Mouse (Mus musculus): ENCODE results near the gene S100a8.

Gene S100a8

DNA sequence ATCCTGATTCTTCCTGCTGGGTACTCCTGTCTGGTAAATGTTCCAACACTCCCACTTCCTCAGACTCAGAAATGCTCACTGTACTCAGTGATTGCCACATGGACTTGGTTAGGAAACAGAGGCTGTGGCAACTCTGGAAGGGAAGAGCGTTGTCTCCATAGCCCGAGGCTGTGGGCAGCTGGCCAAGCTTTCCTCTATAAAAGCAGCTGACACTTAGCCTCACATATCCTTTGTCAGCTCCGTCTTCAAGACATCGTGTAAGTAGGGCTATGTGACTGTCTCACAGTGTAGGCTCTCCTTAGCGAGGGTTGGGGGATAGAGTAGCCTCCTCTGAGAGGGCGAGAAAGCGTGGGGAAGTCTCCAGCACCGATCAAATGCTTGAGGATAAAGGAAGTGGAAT lies at the start of gene S100a8:
Gene S100a8 (plus strand): TSS at position 133 of the 400 bp plus-strand sequence.
- in situ Hi-C loops (cut with MboI, MseI), result loop anchor here (5.0 kb wide), 1 partner anchor 33 kb away; no protein-coding TSS in a partner anchor

DNA sequence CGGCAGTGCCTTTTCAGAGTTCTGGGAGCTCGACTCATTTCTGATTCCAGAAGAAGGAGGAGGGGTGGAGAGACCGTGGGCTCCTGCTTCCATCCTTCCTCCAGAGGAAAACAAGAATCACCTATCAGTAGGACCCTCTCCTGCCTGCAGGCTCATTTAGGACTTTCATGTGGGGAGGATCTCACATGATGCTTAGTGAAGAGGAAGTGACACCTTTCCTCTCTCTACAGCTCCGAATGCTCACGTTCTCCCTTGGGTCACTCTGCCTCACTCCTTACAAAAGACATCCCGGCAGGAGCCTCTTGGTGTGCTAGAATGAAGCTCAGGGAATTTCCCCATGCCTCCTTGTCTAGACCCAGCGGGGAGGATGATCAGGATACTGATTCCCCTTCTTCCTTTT lies 47.2 kb upstream of the S100a8 start:
- in situ Hi-C loops (cut with MboI, MseI), result loop anchor here (10.0 kb wide), 1 partner anchor 217 kb away; no protein-coding TSS in a partner anchor

- in situ Hi-C loops (cut with MboI, MseI), result loop anchor here (10.0 kb wide), 1 partner anchor 219 kb away; no protein-coding TSS in a partner anchor
Observed at GRCm38 (mm10) chr3:90623435-90624071, 45.2 kb upstream of the S100a8 start.

DNA sequence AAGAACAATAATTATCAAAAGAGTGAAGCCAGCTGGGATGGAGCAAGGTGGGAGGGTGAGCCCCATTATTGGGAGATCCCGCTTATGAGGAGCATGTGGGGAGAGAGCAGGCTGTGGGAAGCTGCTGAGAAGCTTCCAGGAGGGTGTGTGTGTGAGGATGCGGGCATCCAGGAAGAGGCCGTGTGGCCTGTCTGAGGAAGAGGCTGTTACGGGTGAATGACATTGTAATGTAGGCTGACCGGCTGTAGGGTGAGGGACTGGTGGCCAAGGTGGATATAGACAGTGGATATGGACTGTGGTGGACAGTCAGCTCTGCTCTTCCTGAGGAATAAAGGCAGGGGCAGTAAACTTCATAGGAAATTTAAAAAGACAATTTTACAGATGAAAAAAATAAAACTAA lies 43.3 kb upstream of the S100a8 start:
- in situ Hi-C loops (cut with MboI, MseI), result loop anchor here (10.0 kb wide), 1 partner anchor 221 kb away; no protein-coding TSS in a partner anchor

DNA sequence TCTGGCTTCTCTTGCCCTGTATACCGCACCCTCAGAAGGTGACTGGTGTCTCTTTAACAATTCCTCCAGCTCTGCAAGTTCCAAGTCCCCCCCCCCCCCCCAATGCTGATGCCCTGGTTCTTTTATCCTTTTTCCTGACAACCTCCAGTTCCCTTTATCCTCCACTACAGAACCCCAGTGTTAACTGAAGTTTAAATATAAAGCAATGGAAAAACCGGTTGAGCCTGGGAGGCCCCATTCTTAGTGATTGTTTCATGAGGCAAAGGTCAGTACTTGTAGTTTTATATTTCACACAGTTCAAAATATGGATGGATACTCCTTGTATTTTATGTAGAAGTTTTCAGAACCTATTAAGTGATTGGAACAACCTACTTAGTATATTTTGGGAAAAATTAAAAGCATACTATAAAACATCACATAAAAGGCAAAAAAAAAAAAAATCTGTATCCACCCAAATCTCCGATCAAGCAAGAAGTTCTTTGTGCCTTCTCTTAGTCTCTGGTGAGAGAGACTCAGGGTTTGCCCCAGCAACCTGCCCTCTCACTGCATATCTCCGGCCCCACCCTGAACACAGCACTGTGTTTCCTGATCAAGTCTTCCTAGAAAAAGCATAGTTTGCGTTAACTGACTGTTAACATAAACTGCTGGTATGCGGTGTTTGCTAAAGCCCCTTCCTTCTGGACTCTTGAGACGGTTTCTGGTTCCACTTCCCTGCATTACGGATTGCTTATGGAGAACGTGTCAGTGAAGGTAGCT lies 42.3 kb upstream of the S100a8 start:
- in situ Hi-C loops (cut with MboI, MseI), result loop anchor here (10.0 kb wide), 1 partner anchor 222 kb away; no protein-coding TSS in a partner anchor

- in situ Hi-C loops (cut with MboI, MseI), result loop anchor here (10.0 kb wide), 1 partner anchor 223 kb away; no protein-coding TSS in a partner anchor
Observed at GRCm38 (mm10) chr3:90627366-90627765, 41.4 kb upstream of the S100a8 start.

DNA sequence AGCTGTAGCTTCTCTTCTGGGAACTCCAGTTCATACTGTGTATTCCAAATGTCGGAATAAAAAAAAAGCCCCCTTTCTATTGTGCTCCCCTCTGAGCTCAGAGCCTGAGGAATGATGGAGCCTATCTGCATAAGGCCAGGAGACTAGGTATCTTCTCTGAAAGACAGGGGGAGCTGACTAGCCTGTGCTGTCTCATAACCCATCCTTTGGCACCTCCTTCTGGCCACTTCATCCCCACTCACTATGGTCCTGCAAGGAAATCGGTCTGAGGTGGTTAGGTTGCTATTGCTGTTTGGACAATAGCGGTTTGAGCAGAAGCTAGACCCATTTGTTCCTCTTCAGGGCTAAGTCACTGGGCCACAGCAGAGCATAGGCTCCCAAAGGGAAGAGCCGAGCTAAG lies 41.0 kb upstream of the S100a8 start:
- in situ Hi-C loops (cut with MboI, MseI), result loop anchor here (10.0 kb wide), 1 partner anchor 223 kb away; no protein-coding TSS in a partner anchor

- in situ Hi-C loops (cut with MboI, MseI), result loop anchor here (10.0 kb wide), 1 partner anchor 224 kb away; no protein-coding TSS in a partner anchor
Observed at GRCm38 (mm10) chr3:90629298-90629697, 39.5 kb upstream of the S100a8 start.

- in situ Hi-C loops (cut with MboI, MseI), result no loop called here
Observed at GRCm38 (mm10) chr3:90631984-90632383, 36.8 kb upstream of the S100a8 start.

GRCm38 (mm10) chr3:90638511-90639275 lies 30.1 kb upstream of the S100a8 start:
- in situ Hi-C loops (cut with MboI, MseI), result no loop called here

GRCm38 (mm10) chr3:90639511-90640154 lies 29.1 kb upstream of the S100a8 start:
- in situ Hi-C loops (cut with MboI, MseI), result loop anchor here (10.0 kb wide), 1 partner anchor 125 kb away; the partner anchor contains the start of genes S100a1 and S100a13

DNA sequence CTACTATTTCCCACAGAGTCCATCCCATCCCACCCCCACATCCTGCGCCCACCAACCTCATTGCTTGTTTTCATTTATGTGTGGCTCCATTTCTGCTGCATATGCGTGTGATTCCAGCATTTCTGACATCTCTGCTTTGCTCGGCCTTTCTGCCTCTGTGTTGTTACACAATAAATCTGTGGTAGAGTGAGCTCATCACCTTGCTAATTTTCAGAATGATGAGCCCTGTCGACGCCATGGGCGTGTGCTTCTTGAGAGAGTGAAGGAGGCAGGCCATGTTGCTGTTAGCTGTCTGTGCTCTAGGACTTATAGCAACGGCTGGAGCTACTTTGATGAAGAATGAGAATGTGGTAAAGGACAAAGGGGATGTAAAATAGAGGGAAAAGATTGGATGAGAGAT lies 27.8 kb upstream of the S100a8 start:
- in situ Hi-C loops (cut with MboI, MseI), result loop anchor here (10.0 kb wide), 1 partner anchor 126 kb away; the partner anchor contains the start of genes S100a1 and S100a13

DNA sequence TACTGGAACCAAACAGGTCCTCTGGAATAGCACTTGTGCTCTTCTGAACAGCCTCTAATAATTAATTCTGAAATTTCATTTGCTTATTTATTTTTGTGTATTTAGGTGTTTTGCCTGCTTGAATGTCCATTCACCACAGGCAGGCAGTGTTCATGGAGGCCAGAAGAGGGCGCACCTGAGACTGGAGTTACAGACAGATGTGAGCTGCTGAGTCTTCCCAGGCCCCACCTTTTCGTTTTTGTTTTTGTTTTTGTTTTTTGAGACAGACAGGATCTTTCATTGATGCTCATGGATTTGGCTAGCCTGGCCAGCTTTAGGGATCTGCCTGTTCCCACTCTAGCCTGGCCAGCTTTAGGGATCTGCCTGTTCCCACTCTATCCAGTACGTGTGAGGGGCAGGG lies 24.6 kb upstream of the S100a8 start:
- in situ Hi-C loops (cut with MboI, MseI), result loop anchor here (10.0 kb wide), 1 partner anchor 129 kb away; the partner anchor contains the start of genes S100a1 and S100a13

DNA sequence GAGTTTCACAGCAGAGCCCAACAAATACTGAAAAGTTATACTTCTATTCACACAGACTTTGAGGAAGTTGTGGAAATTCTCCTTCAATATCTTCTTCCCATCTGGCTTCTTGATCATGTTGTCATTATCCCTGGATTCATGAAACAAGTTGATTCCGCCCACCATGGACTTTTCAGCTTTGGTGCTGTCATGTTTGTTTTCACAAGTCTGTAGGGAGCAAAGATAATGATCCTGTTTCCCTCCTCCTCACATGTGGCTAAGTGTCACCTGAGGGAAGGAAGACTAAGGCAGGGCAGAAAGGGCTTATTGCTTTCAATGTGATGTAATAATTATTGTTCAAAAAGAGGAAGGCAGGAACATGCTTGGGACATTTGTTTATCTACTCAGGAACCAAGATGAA lies 21.5 kb upstream of the S100a8 start:
- in situ Hi-C loops (cut with MboI, MseI), result loop anchor here (10.0 kb wide), 1 partner anchor 132 kb away; the partner anchor contains the start of genes S100a1 and S100a13

DNA sequence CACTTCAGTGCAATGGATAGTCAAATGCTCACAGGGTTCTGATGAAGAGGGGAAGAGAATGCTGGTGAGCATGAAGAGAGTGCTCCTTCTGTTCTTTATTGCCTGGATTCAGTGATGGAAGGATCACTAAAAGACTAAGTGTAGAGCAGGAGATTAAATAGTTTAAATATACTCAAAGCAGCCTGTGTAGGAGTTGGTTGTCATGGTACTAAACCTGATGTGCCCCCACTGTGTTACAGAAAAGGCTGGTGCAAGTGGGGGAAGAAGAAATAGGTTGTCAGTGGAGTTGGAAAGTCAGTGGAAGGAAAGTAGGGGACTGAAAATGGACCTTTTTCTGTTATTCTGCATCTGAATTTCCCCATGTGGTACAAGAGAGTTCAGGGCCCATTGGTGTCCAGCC lies 19.8 kb upstream of the S100a8 start:
- in situ Hi-C loops (cut with MboI, MseI), result loop anchor here (10.0 kb wide), 1 partner anchor 134 kb away; the partner anchor contains the start of genes S100a1 and S100a13

DNA sequence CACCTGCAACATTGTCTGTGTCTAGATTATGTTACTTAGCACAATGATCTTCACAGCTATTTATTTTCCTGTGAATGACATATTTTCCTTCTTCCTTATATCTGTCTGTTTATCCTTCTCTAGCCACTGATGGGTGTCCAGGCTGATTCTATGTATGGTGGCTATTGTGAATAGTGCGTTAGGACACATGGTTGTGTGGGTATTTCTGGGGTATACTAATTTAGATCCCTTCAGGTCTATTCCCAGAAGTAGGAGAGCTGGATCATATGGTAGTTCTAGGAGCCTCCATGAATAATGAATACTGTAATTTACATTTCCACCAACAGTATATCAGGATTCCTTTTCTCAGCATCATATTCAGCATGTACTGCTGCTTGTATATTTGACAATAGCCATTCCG lies 18.9 kb upstream of the S100a8 start:
- in situ Hi-C loops (cut with MboI, MseI), result loop anchor here (10.0 kb wide), 1 partner anchor 135 kb away; the partner anchor contains the start of genes S100a1 and S100a13

- in situ Hi-C loops (cut with MboI, MseI), result no loop called here
Observed at GRCm38 (mm10) chr3:90652878-90653508, 15.8 kb upstream of the S100a8 start.

DNA sequence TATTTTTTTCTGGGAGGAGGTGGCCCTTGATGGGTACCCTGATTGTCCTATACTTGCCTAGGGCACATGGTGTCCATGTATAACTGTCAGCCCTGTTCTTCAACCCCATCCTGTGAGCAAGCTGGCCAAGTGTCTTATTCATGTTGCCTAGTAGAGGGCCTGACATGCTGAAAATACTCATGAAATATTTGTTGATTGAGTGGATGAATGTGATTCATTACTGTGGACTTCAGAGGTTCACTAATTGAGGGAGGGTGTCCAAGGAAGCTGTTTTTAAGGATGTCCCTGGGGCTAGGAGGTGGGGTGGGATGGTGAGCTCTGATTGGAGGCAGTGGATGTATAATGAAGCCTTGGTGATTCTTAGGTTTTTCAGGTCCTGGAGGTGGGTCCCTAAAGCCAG lies 15.1 kb upstream of the S100a8 start, which contains the start of gene S100a7a:
Gene S100a7a (plus strand): TSS at position 301 of the 400 bp plus-strand sequence.
- in situ Hi-C loops (cut with MboI, MseI), result no loop called here

GRCm38 (mm10) chr3:90657405-90657804 lies 11.4 kb upstream of the S100a8 start:
- in situ Hi-C loops (cut with MboI, MseI), result no loop called here

Data from regulatory T cell (primary cell).